Mouse (Mus musculus): ENCODE data around the gene Ankrd34a. TPM values are rescaled to one million over a fixed set of nuclear protein-coding genes. Genes with fewer than 3 reads are reported as not detected.

Ankrd34a gene
- total and polyA plus RNA-seq, 2 experiments from 2014 or later = 16.3 to 32.7 TPM

GRCm38 (mm10) chr3:96635906-96636305, 39.5 kb downstream of the Ankrd34a start:
- peak overlapping the region; percentile 77 for H3K27ac ChIP-seq (ENCODE audit: low read depth, low read length)
- DNase-seq (ENCODE audit: low spot score) (no peak), ATAC-seq (ENCODE audit: low FRiP score) (no peak)
- no peaks in the 10 kb centered on the region for H3K27me3 ChIP-seq (ENCODE audit: insufficient read depth, low read length)
- TF ChIP-seq CTCF (IDR thresholded peaks at IDR 0.05) = no peak
- H3K4me2 ChIP-seq (ENCODE audit: low read depth, low read length, poor library complexity, severe bottlenecking) = peak overlapping the region; percentile 95
- 10% methylated on average over 15 of the region's 15 CpGs for WGBS
- H3K9ac ChIP-seq (replicated peaks; ENCODE audit: low read length, poor library complexity, severe bottlenecking) = peak overlapping the region; percentile 92
- H3K4me3 ChIP-seq (ENCODE audit: low read depth, low read length) = peak overlapping the region; percentile 66
- H3K9me3 ChIP-seq (ENCODE audit: low read length) = no peaks in the 10 kb centered on the region
- H3K4me1 ChIP-seq (ENCODE audit: insufficient read depth, low read length) = peaks cover 8% of the 10 kb centered on the region; the same call in 1 of the 2 replicates
- peaks cover 10% of the 10 kb centered on the region for H3K36me3 ChIP-seq (ENCODE audit: insufficient read depth, low read length)

DNA sequence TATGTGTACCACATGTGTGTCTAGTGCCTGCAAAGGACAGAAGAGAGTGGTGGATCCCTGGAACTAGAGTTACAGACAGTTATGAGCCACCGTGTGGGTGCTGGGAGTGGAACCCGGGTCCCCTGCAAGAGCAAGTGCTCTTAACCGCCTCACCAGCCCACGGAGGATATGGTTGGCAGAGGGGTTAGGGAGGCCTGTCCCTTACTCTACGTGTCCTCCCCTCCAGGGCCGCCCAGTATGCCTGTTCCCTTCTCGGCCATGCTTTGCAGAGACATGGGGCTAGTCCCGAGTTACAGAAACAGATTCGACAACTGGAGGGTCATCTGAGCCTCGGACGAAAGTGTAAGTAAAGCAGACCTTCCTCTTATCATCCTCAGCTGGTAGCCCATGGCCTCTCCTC, 40.0 kb downstream of the Ankrd34a start:
- peak overlapping the region; percentile 95 for H3K4me2 ChIP-seq (ENCODE audit: low read depth, low read length, poor library complexity, severe bottlenecking)
- no peak overlapping the region for H3K27ac ChIP-seq (ENCODE audit: low read depth, low read length)
- peak overlapping the region; percentile 66 for H3K4me3 ChIP-seq (ENCODE audit: low read depth, low read length)
- H3K4me1 ChIP-seq (ENCODE audit: insufficient read depth, low read length) = peaks cover 6% of the 10 kb centered on the region; the same call in 1 of the 2 replicates
- no peak for DNase-seq (ENCODE audit: low spot score)
- H3K9me3 ChIP-seq (ENCODE audit: low read length) = no peaks in the 10 kb centered on the region
- no peak for TF ChIP-seq CTCF (IDR thresholded peaks at IDR 0.05)
- H3K9ac ChIP-seq (replicated peaks; ENCODE audit: low read length, poor library complexity, severe bottlenecking) = no peak overlapping the region
- 70% methylated on average over 11 of the region's 11 CpGs for WGBS
- ATAC-seq (ENCODE audit: low FRiP score) = no peak
- H3K36me3 ChIP-seq (ENCODE audit: insufficient read depth, low read length) = peaks cover 10% of the 10 kb centered on the region
- H3K27me3 ChIP-seq (ENCODE audit: insufficient read depth, low read length) = no peaks in the 10 kb centered on the region

DNA sequence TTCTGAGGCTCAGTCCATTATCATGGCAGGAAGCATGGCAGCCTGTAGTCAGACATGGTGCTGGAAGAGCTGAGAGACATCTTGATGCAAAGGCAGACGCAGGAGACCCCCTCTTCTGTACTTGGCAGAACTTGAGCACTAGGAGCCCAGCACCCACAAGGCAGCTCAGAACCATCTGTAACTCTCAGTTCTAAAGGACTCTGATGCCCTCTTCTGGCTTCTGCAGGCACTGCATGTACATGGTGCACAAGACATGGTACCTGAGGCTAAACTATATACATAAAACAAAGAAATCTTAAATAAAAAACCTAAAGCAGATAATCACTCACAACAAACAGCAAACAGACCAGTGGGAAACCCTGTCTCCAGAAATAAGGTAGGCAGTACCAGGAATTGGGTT, 42.8 kb downstream of the Ankrd34a start:
- no peak overlapping the region for H3K9ac ChIP-seq (replicated peaks; ENCODE audit: low read length, poor library complexity, severe bottlenecking)
- H3K27ac ChIP-seq (ENCODE audit: low read depth, low read length) = no peak overlapping the region
- ATAC-seq (ENCODE audit: low FRiP score) (no peak), DNase-seq (ENCODE audit: low spot score) (peak; percentile 38)
- H3K4me3 ChIP-seq (ENCODE audit: low read depth, low read length) = no peak overlapping the region
- no peak overlapping the region for H3K4me2 ChIP-seq (ENCODE audit: low read depth, low read length, poor library complexity, severe bottlenecking)
- H3K27me3 ChIP-seq (ENCODE audit: insufficient read depth, low read length) = no peaks in the 10 kb centered on the region
- H3K36me3 ChIP-seq (ENCODE audit: insufficient read depth, low read length) = peaks cover 23% of the 10 kb centered on the region
- H3K4me1 ChIP-seq (ENCODE audit: insufficient read depth, low read length) = peaks cover 6% of the 10 kb centered on the region; the same call in 1 of the 2 replicates
- WGBS = 76% methylated on average over 1 of the region's 1 CpGs
- no peaks in the 10 kb centered on the region for H3K9me3 ChIP-seq (ENCODE audit: low read length)
- peak; percentile 65 for TF ChIP-seq CTCF (IDR thresholded peaks at IDR 0.05)

DNA sequence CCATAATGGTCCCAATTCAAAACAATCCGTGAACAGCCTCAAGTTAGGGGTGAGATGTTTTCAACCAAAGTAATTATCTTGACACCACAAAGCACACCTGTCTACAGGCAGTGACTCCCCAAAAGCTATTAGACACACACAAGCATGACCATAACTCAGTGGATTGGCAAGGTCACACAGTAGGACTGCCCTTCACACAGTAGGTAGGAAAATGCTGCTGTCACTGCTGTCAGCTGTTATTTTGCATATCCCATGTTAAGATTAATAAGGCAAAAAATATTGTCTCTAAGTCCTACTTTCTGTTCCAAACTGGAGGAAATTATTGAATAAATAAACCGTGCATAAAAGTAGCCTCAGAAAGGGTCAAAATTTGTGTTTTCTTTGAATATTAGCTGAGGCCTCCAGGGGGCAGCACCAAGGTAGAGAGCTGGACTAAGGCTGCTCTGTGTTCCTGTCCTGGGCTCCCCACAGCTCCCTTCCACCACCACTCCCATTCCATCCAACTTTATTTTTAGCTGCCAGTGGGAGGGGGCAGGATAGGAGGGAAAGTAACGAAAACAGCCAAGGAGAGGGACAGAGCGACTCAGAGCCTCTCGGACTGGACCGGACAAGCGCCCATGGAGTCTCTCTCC, 48.7 kb downstream of the Ankrd34a start, which contains the start of gene Itga10:
Gene Itga10, plus strand, starts transcription at position 567 of the 632 bp plus-strand sequence.
- no peak within 1 kb of the TSS for H3K4me3 ChIP-seq (ENCODE audit: low read depth, low read length)
- peaks cover 15% of the 10 kb centered on the region for H3K36me3 ChIP-seq (ENCODE audit: insufficient read depth, low read length)
- DNase-seq (ENCODE audit: low spot score) (peak; percentile 30), ATAC-seq (ENCODE audit: low FRiP score) (no peak)
- H3K9me3 ChIP-seq (ENCODE audit: low read length) = no peaks in the 10 kb centered on the region
- H3K4me2 ChIP-seq (ENCODE audit: low read depth, low read length, poor library complexity, severe bottlenecking) = no peak within 1 kb of the TSS
- H3K4me1 ChIP-seq (ENCODE audit: insufficient read depth, low read length) = no peaks in the 10 kb centered on the region
- no peak within 1 kb of the TSS for H3K9ac ChIP-seq (replicated peaks; ENCODE audit: low read length, poor library complexity, severe bottlenecking)
- TF ChIP-seq CTCF (IDR thresholded peaks at IDR 0.05) = peak; percentile 68
- no peaks in the 10 kb centered on the region for H3K27me3 ChIP-seq (ENCODE audit: insufficient read depth, low read length)
- WGBS = 68% methylated on average over 7 of the region's 7 CpGs
- H3K27ac ChIP-seq (ENCODE audit: low read depth, low read length) = no peak within 1 kb of the TSS

DNA sequence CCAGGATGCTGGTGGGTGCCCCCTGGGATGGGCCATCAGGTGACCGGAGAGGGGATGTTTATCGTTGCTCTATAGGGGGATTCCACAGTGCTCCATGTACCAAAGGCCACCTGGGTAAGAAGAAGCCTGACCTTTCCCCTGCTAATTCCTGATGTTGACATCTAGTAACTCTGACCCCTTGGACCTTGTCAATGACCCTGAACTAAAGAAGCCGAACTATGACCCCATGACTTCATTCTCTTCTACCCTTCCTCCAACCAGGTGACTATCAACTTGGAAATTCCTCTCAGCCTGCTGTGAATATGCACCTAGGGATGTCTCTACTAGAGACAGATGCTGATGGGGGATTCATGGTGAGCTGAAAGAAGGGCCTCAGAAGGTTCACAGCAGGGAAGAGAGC, 50.9 kb downstream of the Ankrd34a start:
- H3K4me2 ChIP-seq (ENCODE audit: low read depth, low read length, poor library complexity, severe bottlenecking) = no peak overlapping the region
- 84% methylated on average over 3 of the region's 3 CpGs for WGBS
- H3K4me3 ChIP-seq (ENCODE audit: low read depth, low read length) = no peak overlapping the region
- H3K27ac ChIP-seq (ENCODE audit: low read depth, low read length) = no peak overlapping the region
- DNase-seq (ENCODE audit: low spot score) = no peak
- H3K27me3 ChIP-seq (ENCODE audit: insufficient read depth, low read length) = no peaks in the 10 kb centered on the region
- no peak overlapping the region for H3K9ac ChIP-seq (replicated peaks; ENCODE audit: low read length, poor library complexity, severe bottlenecking)
- no peak for TF ChIP-seq CTCF (IDR thresholded peaks at IDR 0.05)
- H3K4me1 ChIP-seq (ENCODE audit: insufficient read depth, low read length) = no peaks in the 10 kb centered on the region
- peaks cover 13% of the 10 kb centered on the region for H3K36me3 ChIP-seq (ENCODE audit: insufficient read depth, low read length)
- H3K9me3 ChIP-seq (ENCODE audit: low read length) = no peaks in the 10 kb centered on the region
- ATAC-seq (ENCODE audit: low FRiP score) = no peak

Other genes starting within 250 kb of the Ankrd34a start
- gene BC107364, start 144.3 kb upstream of the Ankrd34a start, total RNA-seq (2014; rRNA removed) = not detected in 2 replicates
- not detected in 2 replicates for gene BC107364, start 144.3 kb upstream of the Ankrd34a start, polyA plus RNA-seq (2015; fragmentation: Nextera tagmentation; extraction: Ambion mirVana)
- gene Hfe2, start 71.5 kb upstream of the Ankrd34a start, total RNA-seq (2014; rRNA removed) = 2.0 and 2.1 TPM in 2 replicates
- 2.0 and 2.7 TPM in 2 replicates for gene Hfe2, start 71.5 kb upstream of the Ankrd34a start, polyA plus RNA-seq (2015; fragmentation: Nextera tagmentation; extraction: Ambion mirVana)
- gene Txnip, start 38.7 kb upstream of the Ankrd34a start, total RNA-seq (2014; rRNA removed) = 145 and 222 TPM in 2 replicates
- 108 and 116 TPM in 2 replicates for gene Txnip, start 38.7 kb upstream of the Ankrd34a start, polyA plus RNA-seq (2015; fragmentation: Nextera tagmentation; extraction: Ambion mirVana)
- not detected in 2 replicates for gene Gm16253, start 19.7 kb upstream of the Ankrd34a start, total RNA-seq (2014; rRNA removed)
- 0.52 TPM in 1 of 2 replicates, not detected in the other for gene Gm16253, start 19.7 kb upstream of the Ankrd34a start, polyA plus RNA-seq (2015; fragmentation: Nextera tagmentation; extraction: Ambion mirVana)
- 13.2 and 16.2 TPM in 2 replicates for gene Polr3gl, start 2.5 kb upstream of the Ankrd34a start, total RNA-seq (2014; rRNA removed)
- gene Polr3gl, start 2.5 kb upstream of the Ankrd34a start, polyA plus RNA-seq (2015; fragmentation: Nextera tagmentation; extraction: Ambion mirVana) = 29.4 and 32.0 TPM in 2 replicates
- 38.0 and 52.9 TPM in 2 replicates for gene Lix1l, start 4.5 kb downstream of the Ankrd34a start, total RNA-seq (2014; rRNA removed)
- 3.2 TPM in 2 replicates for gene Lix1l, start 4.5 kb downstream of the Ankrd34a start, polyA plus RNA-seq (2015; fragmentation: Nextera tagmentation; extraction: Ambion mirVana)
- 23.8 and 25.0 TPM in 2 replicates for gene Rbm8a, start 33.3 kb downstream of the Ankrd34a start, total RNA-seq (2014; rRNA removed)
- 115 and 118 TPM in 2 replicates for gene Rbm8a, start 33.3 kb downstream of the Ankrd34a start, polyA plus RNA-seq (2015; fragmentation: Nextera tagmentation; extraction: Ambion mirVana)
- gene Pex11b, start 38.7 kb downstream of the Ankrd34a start, total RNA-seq (2014; rRNA removed) = 39.8 and 52.3 TPM in 2 replicates
- 75.9 and 80.4 TPM in 2 replicates for gene Pex11b, start 38.7 kb downstream of the Ankrd34a start, polyA plus RNA-seq (2015; fragmentation: Nextera tagmentation; extraction: Ambion mirVana)
- 0.44 and 1.4 TPM in 2 replicates for gene Gm42957, start 38.8 kb downstream of the Ankrd34a start, total RNA-seq (2014; rRNA removed)
- 0.05 and 0.06 TPM in 2 replicates for gene Gm42957, start 38.8 kb downstream of the Ankrd34a start, polyA plus RNA-seq (2015; fragmentation: Nextera tagmentation; extraction: Ambion mirVana)
- 3.0 and 3.3 TPM in 2 replicates for gene Itga10, start 48.9 kb downstream of the Ankrd34a start, total RNA-seq (2014; rRNA removed)
- gene Itga10, start 48.9 kb downstream of the Ankrd34a start, polyA plus RNA-seq (2015; fragmentation: Nextera tagmentation; extraction: Ambion mirVana) = 0.83 and 1.0 TPM in 2 replicates
- gene Ankrd35, start 73.5 kb downstream of the Ankrd34a start, total RNA-seq (2014; rRNA removed) = 4.9 and 8.5 TPM in 2 replicates
- gene Ankrd35, start 73.5 kb downstream of the Ankrd34a start, polyA plus RNA-seq (2015; fragmentation: Nextera tagmentation; extraction: Ambion mirVana) = 3.7 and 4.3 TPM in 2 replicates
- 33.1 and 46.0 TPM in 2 replicates for gene Pias3, start 99.7 kb downstream of the Ankrd34a start, total RNA-seq (2014; rRNA removed)
- 44.2 and 49.7 TPM in 2 replicates for gene Pias3, start 99.7 kb downstream of the Ankrd34a start, polyA plus RNA-seq (2015; fragmentation: Nextera tagmentation; extraction: Ambion mirVana)
- gene Nudt17, start 111.9 kb downstream of the Ankrd34a start, total RNA-seq (2014; rRNA removed) = 6.5 and 11.9 TPM in 2 replicates
- gene Nudt17, start 111.9 kb downstream of the Ankrd34a start, polyA plus RNA-seq (2015; fragmentation: Nextera tagmentation; extraction: Ambion mirVana) = 18.5 and 20.6 TPM in 2 replicates
- 12.6 and 14.7 TPM in 2 replicates for gene Polr3c, start 131.0 kb downstream of the Ankrd34a start, total RNA-seq (2014; rRNA removed)
- 26.4 and 30.7 TPM in 2 replicates for gene Polr3c, start 131.0 kb downstream of the Ankrd34a start, polyA plus RNA-seq (2015; fragmentation: Nextera tagmentation; extraction: Ambion mirVana)
- gene Rnf115, start 131.0 kb downstream of the Ankrd34a start, total RNA-seq (2014; rRNA removed) = 59.6 and 63.4 TPM in 2 replicates
- gene Rnf115, start 131.0 kb downstream of the Ankrd34a start, polyA plus RNA-seq (2015; fragmentation: Nextera tagmentation; extraction: Ambion mirVana) = 71.8 and 76.5 TPM in 2 replicates
- 0.27 TPM in 1 of 2 replicates, not detected in the other for gene Pdzk1, start 232.6 kb downstream of the Ankrd34a start, total RNA-seq (2014; rRNA removed)
- gene Pdzk1, start 232.6 kb downstream of the Ankrd34a start, polyA plus RNA-seq (2015; fragmentation: Nextera tagmentation; extraction: Ambion mirVana) = 0.14 TPM in 1 of 2 replicates, not detected in the other
- not detected in 2 replicates for gene Cd160, start 232.7 kb downstream of the Ankrd34a start, total RNA-seq (2014; rRNA removed)
- gene Cd160, start 232.7 kb downstream of the Ankrd34a start, polyA plus RNA-seq (2015; fragmentation: Nextera tagmentation; extraction: Ambion mirVana) = 0.06 and 0.21 TPM in 2 replicates